Mouse (Mus musculus) MEL (cell line): ENCODE results near the gene Patz1. TPM values are rescaled to one million over a fixed set of nuclear protein-coding genes. Genes with fewer than 3 reads are reported as not detected.

Experiments used
- DNase-seq: peaks from one replicate; pipeline ENCODE4 v3.0.0; 2011; ENCODE audit warnings: low read depth, low spot score
- H3K27ac ChIP-seq: 2 replicates; pipeline ENCODE4 v1.5.1; 2012; ENCODE audit warnings: low read depth, mild to moderate bottlenecking, control low read depth, low read length, moderate library complexity; ENCODE audit not compliant: control insufficient read depth
- H3K27me3 ChIP-seq, 2 experiments: fragments of 150-350 bp in 1 of 2; sonication (generic) in 1 of 2; 2 replicates each; pipeline ENCODE4 v1.6.1; 2012; ENCODE audit warnings: low read length in 2 of 2, mild to moderate bottlenecking in 2 of 2, improper control_type of control experiment in 1 of 2, moderate library complexity in 1 of 2; ENCODE audit not compliant: insufficient read depth in 2 of 2, control insufficient read depth in 1 of 2
- H3K36me3 ChIP-seq, 2 experiments: 2 replicates each; pipeline ENCODE4 v1.6.1; 2012 to 2014; ENCODE audit warnings: low read length in 2 of 2, improper control_type of control experiment in 1 of 2, inconsistent platforms in 1 of 2, mild to moderate bottlenecking in 1 of 2; ENCODE audit not compliant: insufficient read depth in 2 of 2, control insufficient read depth in 1 of 2
- H3K4me1 ChIP-seq, 2 experiments: fragments of 150-350 bp in 1 of 2; sonication (generic) in 1 of 2; 2 replicates each; pipeline ENCODE4 v1.6.1; 2012; ENCODE audit warnings: low read length in 2 of 2, improper control_type of control experiment in 1 of 2, mild to moderate bottlenecking in 1 of 2; ENCODE audit not compliant: insufficient read depth in 2 of 2, control insufficient read depth in 1 of 2
- H3K4me3 ChIP-seq, 2 experiments: fragments of 150-350 bp in 1 of 2; sonication (generic) in 1 of 2; 2 replicates each; pipeline ENCODE4 v1.5.1; 2012; ENCODE audit warnings: low read depth in 2 of 2, low read length in 2 of 2, mild to moderate bottlenecking in 2 of 2, moderate library complexity in 2 of 2, control low read depth in 1 of 2, improper control_type of control experiment in 1 of 2; ENCODE audit not compliant: control insufficient read depth in 1 of 2, insufficient read depth in 1 of 2
- H3K79me2 ChIP-seq: 2 replicates; pipeline ENCODE4 v1.6.1; 2012; ENCODE audit warnings: mild to moderate bottlenecking, low read length, moderate library complexity; ENCODE audit not compliant: control insufficient read depth, poor library complexity, insufficient read depth
- H3K9ac ChIP-seq: 2 replicates; pipeline ENCODE4 v1.6.1; 2012; ENCODE audit warnings: low read depth, mild to moderate bottlenecking, control low read depth, low read length, moderate library complexity; ENCODE audit not compliant: control insufficient read depth, poor library complexity, severe bottlenecking
- H3K9me3 ChIP-seq: fragments of 150-350 bp; sonication (generic); replicated peaks from 2 replicates; pipeline ENCODE4 v1.6.1; 2012; ENCODE audit warnings: mild to moderate bottlenecking, low read length, improper control_type of control experiment, moderate library complexity; ENCODE audit not compliant: insufficient read depth
- CHD2 ChIP-seq: IDR thresholded peaks from 2 replicates; pipeline ENCODE4 v1.6.1; 2011; ENCODE audit warnings: low read length, improper control_type of control experiment
- E2F4 ChIP-seq: IDR thresholded peaks from 2 replicates; pipeline ENCODE4 v1.6.1; 2011; ENCODE audit warnings: low read depth, low read length, improper control_type of control experiment, borderline replicate concordance
- ELF1 ChIP-seq: IDR thresholded peaks from 2 replicates; pipeline ENCODE4 v1.6.1; 2014; ENCODE audit warnings: low read depth, mild to moderate bottlenecking, inconsistent platforms, low read length, improper control_type of control experiment, moderate library complexity
- ETS1 ChIP-seq: IDR thresholded peaks from 2 replicates; pipeline ENCODE4 v1.6.1; 2012; ENCODE audit warnings: low read depth, mild to moderate bottlenecking, inconsistent platforms, low read length, improper control_type of control experiment, moderate library complexity
- GATA1 ChIP-seq: IDR thresholded peaks from 2 replicates; pipeline ENCODE4 v1.6.1; 2011; ENCODE audit warnings: low read depth, low read length, improper control_type of control experiment
- KAT2A ChIP-seq: conservative IDR thresholded peaks from 2 replicates; pipeline ENCODE4 v1.6.1; 2012; ENCODE audit warnings: low read depth, low read length, improper control_type of control experiment, inconsistent platforms
- MAFK ChIP-seq: IDR thresholded peaks from 2 replicates; pipeline ENCODE4 v1.6.1; 2011; ENCODE audit warnings: low read depth, mild to moderate bottlenecking, low read length, improper control_type of control experiment, borderline replicate concordance
- MAZ ChIP-seq: IDR thresholded peaks from 2 replicates; pipeline ENCODE4 v1.6.1; 2012; ENCODE audit warnings: low read depth, mild to moderate bottlenecking, inconsistent platforms, low read length, improper control_type of control experiment
- MYC ChIP-seq: IDR thresholded peaks from 2 replicates; pipeline ENCODE4 v1.6.1; 2011; ENCODE audit warnings: low read depth, mild to moderate bottlenecking, low read length, improper control_type of control experiment, moderate library complexity
- NRF1 ChIP-seq: IDR thresholded peaks from 2 replicates; pipeline ENCODE4 v1.6.1; 2014; ENCODE audit warnings: low read depth, mild to moderate bottlenecking, inconsistent platforms, low read length, improper control_type of control experiment, moderate library complexity; ENCODE audit not compliant: poor library complexity, insufficient read depth, severe bottlenecking
- POLR2A ChIP-seq, 2 experiments: IDR thresholded peaks; 2 replicates each; pipeline ENCODE4 v1.6.1; 2011 to 2012; ENCODE audit warnings: low read length in 2 of 2, mild to moderate bottlenecking in 2 of 2, control low read depth in 1 of 2, improper control_type of control experiment in 1 of 2, low read depth in 1 of 2, moderate library complexity in 1 of 2; ENCODE audit not compliant: control insufficient read depth in 1 of 2, insufficient read depth in 1 of 2, poor library complexity in 1 of 2
- POLR2AphosphoS5 ChIP-seq: IDR thresholded peaks from 2 replicates; pipeline ENCODE4 v1.6.1; 2012; ENCODE audit warnings: low read depth, borderline replicate concordance, mild to moderate bottlenecking, inconsistent platforms, low read length, moderate library complexity, mixed read lengths
- SIN3A ChIP-seq: IDR thresholded peaks from 2 replicates; pipeline ENCODE4 v1.6.1; 2012; ENCODE audit warnings: low read length, improper control_type of control experiment, inconsistent platforms
- SMC3 ChIP-seq: IDR thresholded peaks from 2 replicates; pipeline ENCODE4 v1.6.1; 2011; ENCODE audit warnings: low read depth, low read length, improper control_type of control experiment
- TAL1 ChIP-seq: IDR thresholded peaks from 2 replicates; pipeline ENCODE4 v1.6.1; 2012; ENCODE audit warnings: mild to moderate bottlenecking, inconsistent platforms, low read length, moderate library complexity, mixed read lengths
- TBP ChIP-seq: IDR thresholded peaks from 2 replicates; pipeline ENCODE4 v1.8.0; 2011; ENCODE audit warnings: low read depth, low read length, improper control_type of control experiment
- TCF12 ChIP-seq: IDR thresholded peaks from 2 replicates; pipeline ENCODE4 v1.6.1; 2014; ENCODE audit warnings: low read depth, mild to moderate bottlenecking, inconsistent platforms, low read length, improper control_type of control experiment, moderate library complexity
- USF1 ChIP-seq: IDR thresholded peaks from 2 replicates; pipeline ENCODE4 v1.6.1; 2014; ENCODE audit warnings: low read depth, mild to moderate bottlenecking, inconsistent platforms, low read length, improper control_type of control experiment, moderate library complexity
- ZMIZ1 ChIP-seq: IDR thresholded peaks from 2 replicates; pipeline ENCODE4 v1.6.1; 2012; ENCODE audit warnings: low read depth, mild to moderate bottlenecking, inconsistent platforms, low read length, improper control_type of control experiment, moderate library complexity
- ZNF384 ChIP-seq: IDR thresholded peaks from 2 replicates; pipeline ENCODE4 v1.6.1; 2012; ENCODE audit warnings: low read depth, mild to moderate bottlenecking, inconsistent platforms, low read length, improper control_type of control experiment
- polyA plus RNA-seq, 2 experiments: library from polyadenylated mRNA; stranded (reverse) in 1 of 2; unstranded in 1 of 2; fragments of >175 nt in 1 of 2; fragments of >200 nt in 1 of 2; gene quantifications; 2 replicates each; pipeline versions ENCODE4 v1.2.1 to v1.2.4; 2012; ENCODE audit warnings: low replicate concordance in 2 of 2, low read depth in 1 of 2; ENCODE audit not compliant: insufficient read length in 2 of 2, insufficient read depth in 1 of 2, missing spikeins in 1 of 2
- total RNA-seq: library from RNA; depleted of rRNA; stranded (reverse); fragments of 300-350 nt; gene quantifications from 2 replicates; pipeline ENCODE4 v1.2.3, GENCODE M21; 2012

Gene Patz1
- total and polyA plus RNA-seq, 3 experiments = 63.1 to 63.5 TPM; not detected in 1

- Histone ChIP-seq H3K79me2 (no peaks in the 10 kb centered on the region), H3K27ac (no peak overlapping the region), H3K4me1 (peaks cover 0 to 6% of the 10 kb centered on the region in 2 experiments; a peak in 2 of 4 replicates), H3K9me3 (no peaks in the 10 kb centered on the region), H3K36me3 (peaks cover 0 to 4% of the 10 kb centered on the region in 2 experiments; a peak in 3 of 4 replicates), H3K4me3 (no peak overlapping the region), H3K27me3 (no peaks in the 10 kb centered on the region), H3K9ac (no peak overlapping the region)
- TF ChIP-seq MYC (no peak), TBP (no peak), USF1 (no peak), SIN3A (no peak), KAT2A (no peak), ETS1 (no peak)
- DNase-seq = no peak
Measured at GRCm38 (mm10) chr11:3337173-3337955, 48.7 kb downstream of the Patz1 start.

GRCm38 (mm10) chr11:3337961-3338360 lies 49.3 kb downstream of the Patz1 start:
- H3K9me3 ChIP-seq = no peaks in the 10 kb centered on the region
- H3K4me1 ChIP-seq = peaks cover 0 to under 1% of the 10 kb centered on the region in 2 experiments; a peak in 1 of 4 replicates
- TF ChIP-seq GATA1 = no peak
- TF ChIP-seq ZMIZ1 = no peak
- no peak for TF ChIP-seq MAZ
- TF ChIP-seq CHD2 = no peak
- TF ChIP-seq TCF12 = no peak
- TF ChIP-seq NRF1 = no peak
- H3K27ac ChIP-seq = no peak overlapping the region
- H3K4me3 ChIP-seq = no peak overlapping the region
- H3K9ac ChIP-seq = no peak overlapping the region
- no peak for DNase-seq
- no peaks in the 10 kb centered on the region for H3K27me3 ChIP-seq
- H3K36me3 ChIP-seq = no peaks in the 10 kb centered on the region; a peak in 1 of 4 replicates
- no peaks in the 10 kb centered on the region for H3K79me2 ChIP-seq

GRCm38 (mm10) chr11:3341476-3341875 lies 52.8 kb downstream of the Patz1 start:
- Histone ChIP-seq H3K79me2 (no peaks in the 10 kb centered on the region), H3K4me1 (no peaks in the 10 kb centered on the region), H3K4me3 (no peak overlapping the region), H3K9me3 (no peaks in the 10 kb centered on the region), H3K36me3 (peaks cover 0 to 2% of the 10 kb centered on the region in 2 experiments; a peak in 1 of 4 replicates), H3K27ac (no peak overlapping the region), H3K27me3 (no peaks in the 10 kb centered on the region), H3K9ac (no peak overlapping the region)
- DNase-seq = no peak
- TF ChIP-seq SMC3 (no peak), ETS1 (no peak), MAFK (no peak), TBP (no peak), GATA1 (no peak), E2F4 (no peak), ELF1 (no peak), ZNF384 (no peak), POLR2A (IDR thresholded peaks at IDR 0.05; ENCODE audit: control insufficient read depth in 1 of 2, insufficient read depth in 1 of 2, low read depth in 1 of 2, low read length in 2 of 2, poor library complexity in 1 of 2) (no peak), POLR2AphosphoS5 (no peak), TAL1 (no peak)
